Mouse (Mus musculus) bone marrow macrophage, adult 2 months (primary cell): ENCODE results near the gene Caly. TPM values are rescaled to one million over a fixed set of nuclear protein-coding genes. Genes with fewer than 3 reads are reported as not detected.
A peak's percentile ranks its signal among the peaks of the same experiment; 100 is the strongest.

Experiments used
- H3K27ac ChIP-seq: 2 replicates; pipeline ENCODE4 v1.5.1; 2012; ENCODE audit warnings: low read depth, low read length; ENCODE audit not compliant: insufficient read depth
- H3K4me1 ChIP-seq: 2 replicates; pipeline ENCODE4 v1.6.1; 2012; ENCODE audit warnings: low read length; ENCODE audit not compliant: control insufficient read depth, insufficient read depth
- H3K4me3 ChIP-seq: 2 replicates; pipeline ENCODE4 v1.5.1; 2012; ENCODE audit warnings: mild to moderate bottlenecking, low read length, moderate library complexity; ENCODE audit not compliant: insufficient read depth
- CTCF ChIP-seq: IDR thresholded peaks from 2 replicates; pipeline ENCODE4 v1.5.1; 2012; ENCODE audit warnings: low read depth, mild to moderate bottlenecking, low read length, moderate library complexity
- POLR2A ChIP-seq: IDR thresholded peaks from 2 replicates; pipeline ENCODE4 v1.6.1; 2012; ENCODE audit warnings: mild to moderate bottlenecking, low read depth, low read length, borderline replicate concordance
- polyA plus RNA-seq: library from polyadenylated mRNA; stranded (reverse); fragments of >200 nt; gene quantifications from 2 replicates; pipeline ENCODE4 v1.2.4, GENCODE M21; 2012; ENCODE audit not compliant: missing spikeins, insufficient read depth, insufficient read length

The Caly gene
- polyA plus RNA-seq, 1 experiment: not detected

- Histone ChIP-seq H3K27ac (no peak overlapping the region), H3K4me1 (peaks cover 6% of the 10 kb centered on the region), H3K4me3 (peak overlapping the region; percentile 57)
- TF ChIP-seq CTCF: no peak
Observed at GRCm38 (mm10) chr7:140047811-140048311, 34.5 kb downstream of the Caly start.

GRCm38 (mm10) chr7:140045546-140045945 lies 36.8 kb downstream of the Caly start:
- Histone ChIP-seq H3K27ac (no peak overlapping the region), H3K4me1 (no peaks in the 10 kb centered on the region), H3K4me3 (no peak overlapping the region)
- TF ChIP-seq CTCF (no peak), POLR2A (no peak)

GRCm38 (mm10) chr7:140042728-140043127 lies 39.6 kb downstream of the Caly start:
- Histone ChIP-seq H3K4me3 (no peak overlapping the region), H3K27ac (no peak overlapping the region), H3K4me1 (no peaks in the 10 kb centered on the region)
- TF ChIP-seq CTCF (no peak), POLR2A (no peak)

GRCm38 (mm10) chr7:140037171-140037555 lies 45.2 kb downstream of the Caly start:
- Histone ChIP-seq H3K27ac (no peak overlapping the region), H3K4me1 (peaks cover 11% of the 10 kb centered on the region), H3K4me3 (peak overlapping the region; percentile 88)
- TF ChIP-seq CTCF: no peak

- no peak for TF ChIP-seq POLR2A
- TF ChIP-seq CTCF: no peak
- Histone ChIP-seq H3K27ac (peak within 1 kb of the TSS; percentile 76), H3K4me3 (peak within 1 kb of the TSS; percentile 88), H3K4me1 (peaks cover 11% of the 10 kb centered on the region)
Observed at GRCm38 (mm10) chr7:140036281-140037170, 45.8 kb downstream of the Caly start, which contains the start of the genes Zfp511 and Tubgcp2. Gene Zfp511, plus strand, starts transcription at chr7:140036391. Gene Tubgcp2, minus strand, starts transcription at chr7:140036669.

- 0 out of 2 replicates have a peak overlapping the region, but pooled peaks have one; percentile 21 for H3K27ac ChIP-seq
- no peak for TF ChIP-seq CTCF
- TF ChIP-seq POLR2A: no peak
- peaks cover 11% of the 10 kb centered on the region for H3K4me1 ChIP-seq
- peak overlapping the region; percentile 88 for H3K4me3 ChIP-seq
Observed at GRCm38 (mm10) chr7:140035456-140035855, 46.9 kb downstream of the Caly start.

GRCm38 (mm10) chr7:140033386-140033785 lies 49.0 kb downstream of the Caly start:
- H3K4me3 ChIP-seq: no peak overlapping the region
- TF ChIP-seq CTCF (no peak), POLR2A (no peak)
- H3K4me1 ChIP-seq: peaks cover 11% of the 10 kb centered on the region
- no peak overlapping the region for H3K27ac ChIP-seq

- no peak for TF ChIP-seq CTCF
- TF ChIP-seq POLR2A: no peak
- no peak overlapping the region for H3K4me3 ChIP-seq
- H3K27ac ChIP-seq: no peak overlapping the region
- H3K4me1 ChIP-seq: peaks cover 11% of the 10 kb centered on the region
Observed at GRCm38 (mm10) chr7:140032366-140032765, 50.0 kb downstream of the Caly start.

GRCm38 (mm10) chr7:140031771-140032170 lies 50.6 kb downstream of the Caly start:
- H3K4me3 ChIP-seq: no peak overlapping the region
- H3K27ac ChIP-seq: no peak overlapping the region
- H3K4me1 ChIP-seq: peaks cover 5% of the 10 kb centered on the region
- no peak for TF ChIP-seq POLR2A
- TF ChIP-seq CTCF: no peak

Other genes with a start within 250 kb of the Caly start
- gene Adgra1, start 248.4 kb downstream of the Caly start, polyA plus RNA-seq: not detected in 2 replicates
- gene Kndc1, start 187.9 kb downstream of the Caly start, polyA plus RNA-seq: not detected in 2 replicates
- gene Utf1, start 138.8 kb downstream of the Caly start, polyA plus RNA-seq: not detected in 2 replicates
- not detected in 2 replicates for gene 6430531B16Rik, start 103.8 kb downstream of the Caly start, polyA plus RNA-seq
- gene Adam8, start 90.0 kb downstream of the Caly start, polyA plus RNA-seq: 240 and 334 TPM in 2 replicates
- 37.7 and 38.7 TPM in 2 replicates for gene Zfp511, start 46.2 kb downstream of the Caly start, polyA plus RNA-seq
- 17.9 and 18.5 TPM in 2 replicates for gene Tubgcp2, start 45.9 kb downstream of the Caly start, polyA plus RNA-seq
- not detected in 2 replicates for gene Msx3, start 33.5 kb downstream of the Caly start, polyA plus RNA-seq
- not detected in 2 replicates for gene Prap1, start 10.8 kb upstream of the Caly start, polyA plus RNA-seq
- 19.0 and 22.5 TPM in 2 replicates for gene Fuom, start 19.9 kb upstream of the Caly start, polyA plus RNA-seq
- gene Paox, start 33.3 kb upstream of the Caly start, polyA plus RNA-seq: 20.1 and 25.9 TPM in 2 replicates
- gene Echs1, start 33.9 kb upstream of the Caly start, polyA plus RNA-seq: 44.9 and 45.7 TPM in 2 replicates
- gene Mtg1, start 55.0 kb upstream of the Caly start, polyA plus RNA-seq: 10.5 and 10.8 TPM in 2 replicates
- not detected in 2 replicates for gene Sprn, start 72.3 kb upstream of the Caly start, polyA plus RNA-seq
- not detected in 2 replicates for gene Olfr522, start 82.2 kb upstream of the Caly start, polyA plus RNA-seq
- not detected in 2 replicates for gene Olfr523, start 90.7 kb upstream of the Caly start, polyA plus RNA-seq
- not detected in 2 replicates for gene Olfr524, start 123.4 kb upstream of the Caly start, polyA plus RNA-seq
- gene Cd163l1, start 135.7 kb upstream of the Caly start, polyA plus RNA-seq: not detected in 2 replicates
- not detected in 2 replicates for gene 5830411N06Rik, start 164.7 kb upstream of the Caly start, polyA plus RNA-seq
- not detected in 2 replicates for gene Olfr525, start 238.3 kb upstream of the Caly start, polyA plus RNA-seq